Mouse (Mus musculus) MN1 (cell line): ENCODE measurements at regions not wholly inside any gene's neighbourhood (a gene's known extent, or its start where the extent isn't known, plus 50 kb on each side); places are given as distances from the start of the nearest gene placed in this dataset.

Source experiments
- DNase-seq: peaks from one replicate; pipeline ENCODE4 v3.0.0-alpha.2; 2016; ENCODE audit warnings: low spot score

DNA sequence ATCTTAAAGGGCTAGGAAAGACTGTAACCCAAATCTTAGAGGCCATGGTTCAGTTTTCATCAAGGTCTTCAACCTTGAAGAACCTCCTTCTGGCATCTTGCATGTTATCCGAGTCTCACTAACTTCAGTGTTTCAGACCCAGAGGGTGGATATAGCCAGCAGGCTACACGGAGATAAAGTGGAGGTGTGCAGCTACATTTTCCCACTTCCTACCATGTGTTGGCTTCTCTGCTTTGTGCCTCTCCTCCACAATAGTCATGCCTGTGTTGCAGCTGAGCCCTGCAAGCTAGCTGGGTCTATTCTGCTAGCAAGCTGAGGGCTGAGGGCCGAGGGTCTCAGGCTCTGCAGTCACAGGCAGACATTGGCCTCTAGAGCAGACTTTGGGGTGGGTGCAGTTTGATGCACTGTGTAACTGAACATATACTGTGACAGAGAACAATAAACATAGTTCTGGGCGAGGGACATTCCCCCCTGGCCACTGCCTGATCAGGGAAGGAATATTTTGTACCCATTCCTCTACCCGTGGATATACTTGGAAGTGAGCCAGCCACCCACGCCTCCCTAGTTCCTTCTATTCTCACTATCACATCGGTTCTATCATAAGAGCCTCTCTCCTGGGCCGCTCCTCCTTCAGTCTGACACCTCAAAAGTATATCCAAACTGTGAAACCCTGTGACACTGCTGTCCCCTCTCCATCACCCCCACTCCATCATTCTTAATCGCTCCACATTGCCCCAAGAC is 152.6 kb upstream of the Mycn start:
- no peak for DNase-seq

DNA sequence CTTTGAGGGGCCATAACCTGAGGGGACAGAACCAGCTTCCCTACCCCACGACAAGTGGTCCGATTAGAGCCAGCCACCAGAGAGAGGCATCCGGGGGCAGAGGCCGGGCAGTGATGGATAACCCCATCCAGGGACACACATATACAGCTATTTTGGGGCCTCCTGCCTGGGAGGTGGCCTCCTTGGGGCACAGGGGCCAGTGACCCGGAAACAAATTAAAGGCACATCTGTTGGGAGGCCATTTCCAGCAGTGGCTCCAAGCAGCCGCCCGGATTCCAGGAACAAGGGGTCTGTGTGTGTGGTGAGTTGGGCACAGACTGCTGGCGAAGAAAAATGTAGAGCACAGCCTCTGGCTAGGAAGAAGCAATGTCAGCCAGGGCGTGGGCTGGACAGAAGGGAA is 144.2 kb upstream of the Mycn start:
- DNase-seq = no peak

DNA sequence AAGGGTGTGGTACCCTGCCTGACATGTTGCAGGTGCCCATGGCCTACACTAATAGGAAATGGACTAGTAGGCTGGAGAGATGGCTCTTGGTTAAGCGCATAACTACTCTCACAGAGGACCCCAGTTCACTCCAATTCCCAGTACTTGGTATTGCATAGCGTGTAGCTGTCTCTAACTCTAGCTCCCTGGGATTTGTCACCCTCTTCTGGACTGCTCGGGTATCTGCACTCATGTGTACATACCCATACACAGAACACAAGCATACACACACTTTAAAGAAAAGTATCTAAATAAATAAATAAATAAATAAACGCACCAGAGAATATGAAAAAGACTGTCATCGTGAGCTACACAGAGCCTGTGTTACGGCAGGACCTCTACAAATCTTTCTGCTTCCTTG is 143.8 kb upstream of the Mycn start:
- no peak for DNase-seq

DNA sequence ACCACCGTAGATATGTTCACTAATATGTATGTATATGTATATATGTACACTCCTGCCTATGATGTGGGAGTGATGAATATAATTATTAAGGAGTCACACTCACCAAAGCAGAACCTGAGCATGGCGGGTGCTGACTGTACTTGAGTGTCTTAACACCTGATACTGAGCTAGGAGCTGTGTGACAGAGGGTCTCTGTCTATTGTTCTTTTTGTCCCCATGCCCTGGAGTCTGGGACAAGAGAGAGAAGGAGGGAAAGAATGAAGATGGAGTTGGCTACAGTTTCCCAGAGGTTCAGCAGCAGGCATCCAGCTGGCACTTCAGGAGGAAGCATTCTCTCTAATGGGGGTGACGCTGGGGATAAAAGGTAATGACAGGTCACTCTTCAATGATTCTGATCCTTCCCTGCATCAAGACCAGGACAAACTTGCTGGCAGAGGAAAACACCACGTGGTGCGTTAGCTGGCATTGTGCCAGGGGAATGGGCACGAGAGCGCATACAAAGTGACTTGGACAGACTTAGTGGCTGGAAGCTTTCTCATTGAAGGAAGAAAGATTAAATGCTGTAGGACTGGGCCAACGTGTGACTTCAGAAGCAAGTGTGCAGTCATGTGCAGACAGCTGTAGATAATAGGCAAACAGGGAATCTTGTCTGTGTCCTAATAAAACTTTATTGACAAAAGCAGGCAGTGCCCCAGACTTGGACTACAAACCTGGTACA is 141.8 kb upstream of the Mycn start:
- peak; percentile 58 for DNase-seq

DNA sequence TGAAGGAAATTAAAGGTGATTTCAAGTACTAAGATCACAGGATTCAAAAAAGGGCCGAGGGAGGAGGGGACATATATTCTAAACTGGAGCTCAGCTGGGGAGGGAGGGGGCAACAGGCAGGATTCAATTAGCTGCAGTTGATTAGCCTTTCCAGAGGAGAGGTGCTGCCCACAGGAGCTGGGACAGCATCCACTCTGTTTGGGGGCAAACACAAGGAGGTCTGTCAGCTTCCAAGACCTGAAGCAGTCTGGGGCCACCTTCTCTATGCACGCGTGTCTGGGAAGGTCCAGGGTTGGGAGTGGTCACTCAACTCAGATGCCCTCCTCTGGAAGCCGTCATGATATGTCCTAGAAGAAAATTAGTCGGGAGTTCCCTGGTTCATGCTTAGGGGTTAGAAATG is 139.1 kb upstream of the Mycn start:
- DNase-seq = no peak

DNA sequence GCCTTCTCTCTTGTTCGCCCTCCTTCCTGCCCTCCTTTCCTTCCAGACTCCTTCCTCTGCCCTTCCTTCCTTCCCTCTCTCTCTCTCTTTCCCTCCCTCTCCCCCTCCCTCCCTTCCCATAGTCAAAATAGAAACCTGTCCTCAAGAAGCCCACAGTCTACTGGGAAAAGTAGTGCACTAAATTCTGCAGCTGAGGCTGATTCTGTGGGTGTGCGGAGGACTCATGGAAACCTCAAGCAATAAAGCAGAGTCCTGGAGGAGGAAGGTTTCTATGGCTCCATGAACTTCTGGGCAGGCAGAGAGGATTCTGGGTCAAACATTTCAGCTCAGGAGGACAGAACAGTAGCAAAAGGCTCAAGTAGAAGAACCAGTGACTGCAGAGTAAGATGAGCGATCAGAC is 138.1 kb upstream of the Mycn start:
- no peak for DNase-seq

DNA sequence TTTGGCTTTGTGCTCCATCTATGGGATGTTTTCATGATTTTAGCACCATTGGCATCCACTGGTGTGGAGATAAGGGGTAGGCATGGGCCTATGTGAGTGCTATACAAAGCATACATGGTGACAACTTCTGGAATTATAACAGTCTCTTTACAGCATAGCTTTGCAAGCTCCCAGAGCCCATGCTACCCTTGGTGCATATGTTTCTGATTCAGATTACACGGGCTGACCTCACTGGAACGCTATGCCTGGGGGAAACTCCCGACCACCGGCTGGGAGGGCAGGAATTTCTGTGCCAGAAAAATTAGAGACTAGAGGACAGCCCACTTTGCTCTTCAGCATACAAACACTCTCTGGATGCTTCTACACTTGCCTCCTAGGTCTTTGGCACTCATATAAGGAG is 136.0 kb upstream of the Mycn start:
- no peak for DNase-seq

DNA sequence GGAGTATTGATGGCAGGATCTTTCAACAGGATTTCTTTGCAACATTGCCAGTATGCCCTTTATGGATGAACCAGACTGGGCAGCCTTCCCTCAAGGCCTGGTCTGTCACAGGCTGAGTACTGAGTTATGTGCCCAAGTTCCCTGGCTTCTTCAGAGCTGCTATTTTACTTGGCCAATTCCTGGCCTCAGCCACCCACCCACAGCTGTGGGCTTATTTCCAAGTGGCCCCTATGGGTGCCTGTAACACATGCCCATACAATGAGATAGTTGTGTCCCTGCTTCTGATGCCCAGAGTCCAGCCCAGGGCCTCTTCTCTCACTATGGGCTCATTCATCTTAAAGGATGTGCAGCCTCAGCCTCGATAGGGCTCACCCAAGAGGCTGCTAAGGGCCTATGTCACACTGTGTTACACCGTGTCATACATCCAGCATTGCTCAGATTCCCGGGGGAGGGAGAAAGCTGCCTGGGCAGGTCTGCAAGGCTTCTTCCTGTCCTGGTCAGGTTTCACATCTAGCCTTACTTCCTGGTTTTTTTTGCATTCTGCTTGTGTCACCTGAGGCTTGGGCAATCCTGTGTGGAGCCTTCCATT is 135.1 kb upstream of the Mycn start:
- DNase-seq = no peak

DNA sequence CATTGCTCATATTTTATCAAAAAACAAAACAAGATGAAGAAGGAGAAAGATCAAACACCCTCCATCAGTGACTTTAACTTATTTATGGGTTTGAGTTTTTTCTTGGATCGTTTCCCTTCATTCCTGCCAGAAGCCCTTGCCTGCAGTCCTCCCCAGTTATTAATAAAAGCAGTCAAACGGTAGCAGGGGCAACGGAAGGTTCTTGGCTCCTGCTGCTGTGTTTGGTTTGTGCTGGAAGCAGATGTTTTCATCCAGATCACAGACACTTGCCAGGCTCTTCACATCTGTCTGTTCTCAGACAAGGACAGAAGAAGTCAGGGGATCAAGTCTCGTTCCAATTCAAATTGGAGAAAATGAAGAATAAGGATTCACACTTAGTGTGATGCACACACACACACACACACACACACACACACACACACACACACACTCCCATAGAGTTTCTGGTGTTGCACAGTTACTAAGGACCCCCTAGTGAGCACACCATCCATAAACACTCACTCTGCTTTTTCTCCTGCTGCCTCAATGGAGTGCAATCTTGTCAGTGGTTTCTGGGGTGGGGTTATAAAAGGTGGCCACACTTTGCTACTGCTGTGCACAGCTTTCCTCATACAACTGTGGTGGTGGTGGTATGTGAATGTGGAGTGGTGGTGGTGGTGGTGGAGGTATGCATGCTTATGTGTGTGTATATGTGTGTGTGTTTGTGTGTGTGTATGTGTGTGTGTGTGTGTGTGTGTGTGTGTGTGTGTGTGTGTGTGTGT is 131.6 kb upstream of the Mycn start:
- peak; percentile 40 for DNase-seq

DNA sequence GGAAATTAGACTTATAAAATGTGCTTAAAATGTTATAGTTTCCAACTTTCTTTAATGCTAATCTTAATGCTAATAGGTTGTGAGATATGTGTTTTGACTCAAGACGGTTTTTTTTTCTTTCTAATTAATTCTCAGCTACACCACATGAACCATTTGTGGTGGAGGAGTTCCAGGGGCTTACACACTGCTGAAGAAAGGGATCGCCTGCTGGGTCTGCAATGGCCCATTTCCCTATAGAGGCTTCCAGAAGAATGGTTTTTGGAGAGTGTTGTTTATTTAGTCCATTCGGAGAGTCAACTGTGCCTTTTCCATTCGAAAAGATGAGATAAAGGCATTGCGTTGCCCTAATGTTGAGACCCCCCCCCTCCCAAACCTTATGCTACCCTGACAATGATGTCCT is 125.6 kb upstream of the Mycn start:
- no peak for DNase-seq

DNA sequence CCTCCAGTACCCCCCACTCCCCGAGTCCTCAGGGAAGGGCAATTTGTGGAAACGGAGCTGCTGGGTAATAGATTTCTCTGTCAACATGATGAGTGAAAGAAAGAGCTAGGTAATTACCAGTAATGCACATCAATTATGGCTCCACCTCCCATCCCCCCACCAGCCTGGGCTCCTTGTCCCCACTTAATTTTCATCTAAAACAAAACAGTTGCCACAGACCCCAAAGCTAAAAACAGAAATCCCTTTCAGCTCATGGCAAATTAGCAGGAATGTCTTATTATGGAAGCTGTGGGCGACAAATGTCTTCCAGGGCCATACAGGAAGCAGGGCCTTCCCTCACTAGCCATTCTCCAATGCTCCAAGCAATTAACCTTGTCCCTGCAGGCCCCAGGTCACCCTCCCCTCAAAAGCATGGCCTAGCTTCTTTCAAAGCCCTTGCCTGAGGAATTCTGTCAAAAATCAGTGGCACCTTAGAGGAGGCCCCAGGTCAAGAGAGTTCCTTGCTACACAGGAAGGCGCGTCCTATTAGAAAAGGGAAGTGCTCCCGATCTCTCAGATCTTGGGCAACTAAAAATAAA is 125.0 kb upstream of the Mycn start:
- DNase-seq = no peak

DNA sequence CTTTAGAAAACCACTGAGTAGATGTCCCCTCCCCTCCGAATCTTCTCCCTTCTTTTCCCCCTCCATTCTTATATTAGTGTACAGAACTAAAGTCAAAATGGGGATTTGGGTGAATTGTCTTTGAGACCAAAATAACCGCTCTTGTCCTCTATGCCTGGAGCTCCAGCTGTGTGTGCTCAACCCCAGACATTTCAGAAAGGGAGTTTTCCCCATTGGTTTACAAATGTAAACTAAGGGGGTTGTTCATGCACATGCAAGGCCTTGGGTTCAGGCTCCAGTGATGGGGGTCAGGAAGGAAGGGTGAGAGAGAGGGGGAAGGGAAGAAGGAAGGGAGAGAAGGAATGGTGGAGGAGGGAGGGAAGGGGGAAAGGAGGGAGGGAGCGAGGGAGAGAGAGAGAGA is 117.8 kb upstream of the Mycn start:
- DNase-seq = no peak

DNA sequence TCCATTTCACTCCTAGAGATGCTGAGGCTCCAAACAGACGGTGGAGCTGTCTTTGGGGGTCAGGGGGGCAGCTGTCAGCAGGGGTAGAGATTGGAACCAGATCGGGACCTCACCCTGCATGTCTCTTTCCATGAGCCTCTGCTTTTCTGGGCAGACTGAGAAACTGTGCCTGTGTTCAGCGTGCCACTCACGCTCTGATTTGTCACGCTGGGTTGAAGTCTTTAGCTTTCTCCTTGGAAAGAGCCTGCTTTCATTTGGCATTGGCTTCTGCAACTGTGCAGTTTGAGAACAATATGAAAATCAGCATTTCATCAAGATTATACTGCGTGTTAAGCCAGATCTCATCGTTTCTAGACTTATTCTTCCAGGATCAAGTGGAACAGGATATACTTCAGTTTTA is 114.5 kb upstream of the Mycn start:
- no peak for DNase-seq

DNA sequence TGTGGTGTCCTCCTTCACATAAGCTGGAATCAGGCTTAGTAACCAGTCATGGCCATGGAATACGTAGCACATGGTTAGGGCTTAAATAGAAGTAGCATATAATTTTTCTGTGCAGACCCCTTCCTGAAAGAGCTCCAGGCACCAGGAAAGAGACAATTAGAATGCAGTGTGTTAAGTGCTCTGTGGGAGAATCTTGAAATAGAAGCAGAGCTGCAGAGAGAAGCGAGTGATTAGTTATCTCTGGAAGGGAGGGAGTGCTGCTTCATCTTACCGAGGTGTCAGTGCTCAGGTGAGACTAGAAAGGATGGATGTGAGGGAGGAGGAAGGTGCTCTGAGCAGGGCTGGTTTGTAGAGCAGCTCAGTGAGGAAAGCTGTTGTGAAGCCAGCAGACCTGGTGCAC is 112.9 kb upstream of the Mycn start:
- no peak for DNase-seq

DNA sequence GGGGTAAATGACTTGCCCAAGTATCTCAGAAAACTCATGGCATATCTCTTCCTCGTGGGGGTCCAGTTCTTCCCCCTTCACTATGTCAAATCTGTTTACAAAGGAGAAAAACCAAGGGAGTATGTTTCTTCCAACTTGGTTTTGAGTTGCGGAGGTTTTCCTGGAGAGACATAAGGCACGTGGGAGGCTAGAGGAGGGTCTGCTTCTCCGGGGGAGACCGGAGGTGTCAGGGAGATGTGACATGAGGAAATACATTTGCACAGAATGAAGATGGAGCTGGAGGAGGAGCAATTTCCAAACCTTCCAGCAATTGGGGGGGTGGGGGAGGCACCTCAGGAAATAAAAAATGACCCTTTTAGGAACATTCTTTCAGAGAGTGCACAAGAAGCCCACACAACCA is 112.0 kb upstream of the Mycn start:
- no peak for DNase-seq

DNA sequence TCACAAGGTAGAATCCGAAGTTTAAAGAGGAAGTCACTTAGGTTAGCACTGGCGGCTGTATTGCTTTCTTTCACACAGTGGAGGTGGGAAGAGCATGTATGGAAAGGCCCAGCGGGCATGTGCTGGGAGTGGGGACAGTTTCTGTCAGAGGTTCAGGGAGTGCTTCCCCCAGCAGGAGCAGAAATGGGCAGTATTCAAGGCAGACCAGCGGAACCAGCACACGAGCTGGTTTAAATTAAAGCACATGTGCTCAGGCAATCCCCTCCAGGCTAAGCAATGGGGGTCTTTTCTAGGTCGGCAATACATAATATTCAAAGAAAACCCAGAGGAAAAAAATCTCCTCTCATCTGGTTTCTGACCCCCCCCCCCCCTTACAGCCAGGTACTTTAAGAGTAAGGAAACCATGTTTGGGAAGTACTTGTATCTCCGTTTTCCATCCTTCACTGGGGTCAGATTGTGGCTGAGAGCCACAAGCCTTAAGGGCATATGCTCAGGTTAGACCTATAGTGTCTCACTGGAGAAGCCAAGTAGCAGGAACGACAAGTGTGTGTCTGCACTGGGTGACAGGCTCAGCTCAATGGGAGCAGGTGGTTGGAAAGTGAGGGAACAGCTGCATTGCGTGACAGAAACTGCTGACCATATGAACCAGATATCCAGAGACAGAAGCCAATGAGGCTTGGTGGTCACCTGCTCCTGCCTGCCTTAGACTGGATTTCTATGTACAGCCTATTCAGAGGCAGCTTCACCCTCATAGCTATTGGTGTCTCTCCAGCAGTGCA is 111.3 kb upstream of the Mycn start:
- DNase-seq = no peak

DNA sequence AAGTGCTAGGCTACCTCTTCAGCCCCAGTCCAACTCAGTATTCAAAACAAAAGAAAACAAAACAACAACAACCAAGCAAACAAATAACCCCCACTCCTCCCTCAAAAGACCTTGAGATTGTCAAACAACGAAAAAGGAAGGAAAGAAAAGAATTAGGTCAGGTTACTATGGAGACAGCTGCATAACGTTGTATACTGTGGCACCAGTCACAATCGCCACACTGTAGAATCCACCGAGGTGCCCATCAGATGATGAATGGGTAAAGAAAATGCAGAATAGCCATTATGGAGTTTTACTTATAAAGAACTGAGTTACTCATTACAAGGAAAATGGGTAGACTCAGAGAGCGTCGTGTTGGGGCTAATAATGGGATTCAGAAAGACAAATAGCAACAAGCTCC is 110.5 kb upstream of the Mycn start:
- DNase-seq = no peak

DNA sequence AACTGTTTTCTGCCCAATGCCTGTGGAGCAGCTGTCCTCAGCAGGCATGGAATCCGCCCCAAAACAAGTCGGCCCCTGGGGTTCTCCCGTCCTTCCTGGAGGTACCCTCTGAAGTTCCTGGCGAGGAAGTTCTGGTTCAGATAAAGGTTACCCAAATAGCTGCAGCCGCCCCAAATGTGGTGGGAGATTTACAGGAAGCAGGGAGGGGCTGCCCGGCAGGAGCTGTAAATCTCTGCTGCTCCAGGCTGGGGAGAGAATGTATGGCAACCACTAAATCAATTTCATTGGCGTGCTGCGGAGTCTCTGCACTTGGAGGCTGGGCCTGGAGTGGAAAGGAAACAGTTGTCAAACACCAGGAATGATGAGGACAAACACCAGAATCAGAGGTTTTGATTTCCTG is 107.9 kb upstream of the Mycn start:
- no peak for DNase-seq

DNA sequence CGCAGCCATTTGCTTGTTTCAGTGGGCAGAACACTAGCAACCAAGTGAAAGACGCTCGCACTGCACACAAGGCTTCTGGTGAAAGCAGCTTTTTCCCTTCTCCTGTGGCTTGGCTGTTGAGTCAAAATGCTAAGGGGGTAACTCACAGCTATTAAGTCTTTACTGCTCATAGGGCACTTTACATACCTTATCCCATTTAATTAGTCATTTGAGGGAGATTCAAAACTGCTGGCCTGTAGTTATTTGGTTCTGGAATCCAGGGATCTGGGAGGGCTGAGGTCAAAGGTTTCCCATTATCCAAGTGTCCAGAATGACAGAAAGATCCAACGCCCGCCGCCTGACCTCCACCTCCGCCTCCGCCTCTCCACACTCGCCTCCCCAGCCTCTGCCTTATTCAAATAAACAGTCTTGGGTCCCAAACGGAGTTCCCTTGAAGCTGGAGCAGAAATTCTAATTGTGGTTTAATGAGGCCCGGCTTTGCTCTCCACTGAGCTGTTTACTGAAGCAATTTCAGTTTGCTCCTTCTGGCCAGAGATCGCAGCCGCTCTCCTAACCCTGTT is 106.5 kb upstream of the Mycn start:
- no peak for DNase-seq

DNA sequence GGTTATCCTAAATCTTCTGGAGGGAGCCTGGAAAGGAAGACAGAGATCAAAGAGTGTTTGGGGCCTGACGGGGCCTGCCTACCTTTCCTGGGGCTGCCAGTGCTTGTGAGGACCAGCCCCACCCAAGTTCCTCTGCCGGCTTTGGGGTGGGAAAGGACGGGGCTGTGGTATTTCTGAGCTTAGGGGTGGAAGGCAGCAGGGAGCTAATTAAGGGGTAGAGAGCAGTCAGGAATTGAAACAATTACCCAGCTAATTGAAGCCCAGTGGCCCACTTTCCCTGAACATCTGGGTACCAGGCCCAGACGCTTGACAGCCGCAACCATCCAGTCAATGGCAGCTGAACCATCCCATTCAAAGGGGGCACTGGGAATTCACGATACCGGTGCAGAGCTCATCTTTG is 101.2 kb upstream of the Mycn start:
- no peak for DNase-seq

DNA sequence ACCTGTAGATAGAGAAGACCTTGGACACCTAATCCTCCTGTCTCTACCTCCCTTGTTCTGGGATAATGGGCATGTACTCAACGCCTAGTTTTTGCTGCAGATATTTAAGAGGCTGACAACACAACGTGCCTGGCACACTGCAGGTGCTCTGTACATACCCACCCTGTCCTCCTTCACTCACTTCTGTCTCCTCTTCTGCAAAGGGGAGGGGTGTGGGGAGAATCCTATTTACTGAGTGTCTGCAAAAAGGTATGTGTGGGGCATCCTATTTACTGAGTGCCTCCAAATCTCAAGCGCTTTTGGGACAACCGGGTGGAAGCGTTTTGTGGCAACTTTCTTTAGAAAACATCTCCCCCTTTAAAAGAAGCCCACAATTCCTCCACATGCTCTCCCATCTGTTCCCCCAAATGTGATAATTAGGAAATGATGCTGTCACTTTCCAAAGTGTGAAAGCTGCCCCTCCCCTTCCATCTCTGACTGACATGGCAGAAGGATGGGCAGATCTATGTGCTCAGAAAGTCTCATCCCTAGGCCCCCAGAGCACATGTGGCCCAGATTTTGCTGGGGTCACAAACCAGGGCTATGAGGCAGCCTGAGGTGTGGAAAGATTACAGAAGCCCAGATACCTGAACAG is 93.5 kb upstream of the Mycn start:
- DNase-seq = no peak
